Mouse (Mus musculus): ENCODE measurements around the gene Naa80. TPM values are rescaled to one million over a fixed set of nuclear protein-coding genes. Genes with fewer than 3 reads are reported as not detected.
A peak's percentile ranks its signal among the peaks of the same experiment; 100 is the strongest.

Gene Naa80
- polyA plus RNA-seq, 1 experiment from 2014 or later: 15.2 TPM

DNA sequence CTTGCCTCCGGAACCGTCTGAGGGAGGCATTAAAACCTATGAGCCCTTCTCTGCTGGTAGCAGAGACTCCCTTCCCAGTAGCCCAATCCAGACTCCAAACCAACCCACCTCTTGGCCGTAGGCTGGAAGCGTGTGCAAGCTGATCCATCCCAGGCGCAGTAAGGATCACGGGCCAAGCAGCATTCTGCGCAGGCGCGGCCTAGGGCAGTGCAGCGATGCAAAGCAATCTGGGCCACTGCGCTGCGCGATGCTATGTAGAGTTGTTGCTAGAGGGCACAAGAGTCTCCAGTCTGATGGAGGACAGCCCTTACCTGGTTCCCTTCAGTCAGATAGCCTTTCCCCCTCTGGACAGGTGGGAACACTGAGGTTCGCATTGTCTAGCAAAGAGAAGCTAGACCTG, 21.2 kb downstream of the Naa80 start:
- Histone ChIP-seq H3K9ac (ENCODE audit: low read depth, low read length) (no peak overlapping the region), H3K27ac (ENCODE audit: low read depth, low read length) (no peak overlapping the region), H3K36me3 (ENCODE audit: control insufficient read depth, insufficient read depth, low read length) (no peaks in the 10 kb centered on the region), H3K4me3 (ENCODE audit: low read depth, low read length) (no peak overlapping the region), H3K9me3 (replicated peaks; ENCODE audit: control insufficient read depth, low read length) (no peaks in the 10 kb centered on the region), H3K27me3 (ENCODE audit: control insufficient read depth, insufficient read depth, low read length) (peaks cover 32% of the 10 kb centered on the region), H3K4me1 (ENCODE audit: control insufficient read depth, insufficient read depth, low read length) (peaks cover 33% of the 10 kb centered on the region), H3K4me2 (no peak overlapping the region)
- ATAC-seq (replicated peaks; ENCODE audit: insufficient number of reproducible peaks, low FRiP score, low TSS enrichment): no peak
- WGBS (ENCODE audit: insufficient replicate concordance): 59% methylated on average over 14 of the region's 14 CpGs

DNA sequence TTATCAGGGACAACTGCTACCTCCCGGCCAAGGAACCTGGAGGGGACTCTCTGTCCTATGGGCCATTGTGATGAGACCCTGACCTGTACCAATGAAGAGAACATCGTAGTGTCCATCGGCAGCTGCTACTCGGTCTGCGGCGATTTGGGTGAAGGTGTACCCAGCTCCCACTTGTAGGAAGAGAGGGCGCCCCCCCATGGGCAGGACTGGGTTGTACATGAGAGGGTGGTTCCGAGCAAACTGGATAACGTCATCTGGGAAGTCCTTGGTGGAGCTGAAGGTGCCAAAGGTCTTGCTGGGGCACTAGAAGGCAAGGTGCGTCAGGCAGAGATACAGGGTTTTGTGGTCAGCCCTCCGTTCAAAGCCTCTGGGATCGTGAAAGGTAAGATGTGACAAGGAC, 22.1 kb downstream of the Naa80 start:
- Histone ChIP-seq H3K27ac (ENCODE audit: low read depth, low read length) (no peak overlapping the region), H3K4me1 (ENCODE audit: control insufficient read depth, insufficient read depth, low read length) (peaks cover 39% of the 10 kb centered on the region), H3K9ac (ENCODE audit: low read depth, low read length) (no peak overlapping the region), H3K27me3 (ENCODE audit: control insufficient read depth, insufficient read depth, low read length) (peaks cover 36% of the 10 kb centered on the region), H3K9me3 (replicated peaks; ENCODE audit: control insufficient read depth, low read length) (no peaks in the 10 kb centered on the region), H3K4me3 (ENCODE audit: low read depth, low read length) (no peak overlapping the region), H3K36me3 (ENCODE audit: control insufficient read depth, insufficient read depth, low read length) (no peaks in the 10 kb centered on the region), H3K4me2 (no peak overlapping the region)
- WGBS (ENCODE audit: insufficient replicate concordance): 73% methylated on average over 12 of the region's 12 CpGs
- ATAC-seq (replicated peaks; ENCODE audit: insufficient number of reproducible peaks, low FRiP score, low TSS enrichment): no peak

DNA sequence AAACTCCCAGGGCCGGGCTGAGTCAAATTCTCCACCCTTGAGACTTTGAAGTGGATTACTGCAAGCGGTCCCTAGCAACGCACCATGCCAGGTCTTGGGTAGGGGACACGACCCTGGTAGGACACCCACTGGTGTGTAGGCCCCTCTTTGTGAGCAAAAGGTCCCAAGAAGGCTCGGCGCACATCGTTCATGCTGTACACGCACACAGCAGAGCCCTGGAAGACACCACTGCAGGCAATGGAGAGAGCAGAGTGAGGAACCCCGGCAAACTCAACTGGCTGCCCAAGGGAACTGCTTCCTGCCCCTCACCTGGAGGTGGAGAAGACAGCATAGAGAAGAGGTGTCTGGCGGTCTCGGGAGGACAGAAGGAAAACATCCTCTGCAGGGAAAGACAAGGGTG, 22.6 kb downstream of the Naa80 start:
- ATAC-seq (replicated peaks; ENCODE audit: insufficient number of reproducible peaks, low FRiP score, low TSS enrichment): no peak
- Histone ChIP-seq H3K27ac (ENCODE audit: low read depth, low read length) (no peak overlapping the region), H3K9ac (ENCODE audit: low read depth, low read length) (no peak overlapping the region), H3K4me1 (ENCODE audit: control insufficient read depth, insufficient read depth, low read length) (peaks cover 34% of the 10 kb centered on the region), H3K27me3 (ENCODE audit: control insufficient read depth, insufficient read depth, low read length) (peaks cover 38% of the 10 kb centered on the region), H3K36me3 (ENCODE audit: control insufficient read depth, insufficient read depth, low read length) (no peaks in the 10 kb centered on the region), H3K4me3 (ENCODE audit: low read depth, low read length) (no peak overlapping the region), H3K9me3 (replicated peaks; ENCODE audit: control insufficient read depth, low read length) (no peaks in the 10 kb centered on the region), H3K4me2 (no peak overlapping the region)
- 84% methylated on average over 11 of the region's 11 CpGs for WGBS (ENCODE audit: insufficient replicate concordance)

DNA sequence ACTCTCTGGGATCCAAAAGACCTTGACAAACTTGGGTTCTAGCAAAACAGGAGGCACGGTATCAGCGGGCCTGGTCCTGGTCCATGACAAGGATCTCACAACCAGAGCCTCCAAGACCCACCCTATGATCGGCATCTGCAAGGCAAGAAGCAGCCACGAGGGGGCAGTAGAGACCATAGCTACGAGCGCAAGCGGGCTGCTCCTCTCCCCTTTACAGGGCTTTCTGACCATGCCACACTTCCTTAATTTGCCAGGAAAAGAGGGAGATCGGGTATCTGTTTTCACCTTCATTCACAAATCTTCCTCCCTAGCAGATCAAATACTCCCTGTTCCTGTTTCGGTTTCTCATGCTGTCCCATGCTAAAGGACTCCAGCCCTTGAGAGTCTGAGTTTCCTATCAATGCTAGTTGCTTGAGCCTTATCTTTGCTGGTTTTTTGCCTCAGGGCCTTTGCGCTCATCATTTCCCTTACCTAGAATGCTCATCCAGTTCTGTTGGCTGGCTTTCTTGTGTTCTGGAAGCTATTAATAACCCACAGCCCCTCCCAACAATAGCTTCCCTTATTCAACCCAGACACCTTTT, 23.5 kb downstream of the Naa80 start:
- Histone ChIP-seq H3K9ac (ENCODE audit: low read depth, low read length) (peak overlapping the region; percentile 46; the same call in 1 of the 2 replicates), H3K27ac (ENCODE audit: low read depth, low read length) (no peak overlapping the region), H3K9me3 (replicated peaks; ENCODE audit: control insufficient read depth, low read length) (no peaks in the 10 kb centered on the region), H3K4me2 (peak overlapping the region; percentile 31; the same call in 1 of the 2 replicates), H3K36me3 (ENCODE audit: control insufficient read depth, insufficient read depth, low read length) (no peaks in the 10 kb centered on the region), H3K4me3 (ENCODE audit: low read depth, low read length) (no peak overlapping the region), H3K4me1 (ENCODE audit: control insufficient read depth, insufficient read depth, low read length) (peaks cover 35% of the 10 kb centered on the region), H3K27me3 (ENCODE audit: control insufficient read depth, insufficient read depth, low read length) (peaks cover 38% of the 10 kb centered on the region)
- WGBS (ENCODE audit: insufficient replicate concordance): 8% methylated on average over 10 of the region's 10 CpGs
- no peak for ATAC-seq (replicated peaks; ENCODE audit: insufficient number of reproducible peaks, low FRiP score, low TSS enrichment)

DNA sequence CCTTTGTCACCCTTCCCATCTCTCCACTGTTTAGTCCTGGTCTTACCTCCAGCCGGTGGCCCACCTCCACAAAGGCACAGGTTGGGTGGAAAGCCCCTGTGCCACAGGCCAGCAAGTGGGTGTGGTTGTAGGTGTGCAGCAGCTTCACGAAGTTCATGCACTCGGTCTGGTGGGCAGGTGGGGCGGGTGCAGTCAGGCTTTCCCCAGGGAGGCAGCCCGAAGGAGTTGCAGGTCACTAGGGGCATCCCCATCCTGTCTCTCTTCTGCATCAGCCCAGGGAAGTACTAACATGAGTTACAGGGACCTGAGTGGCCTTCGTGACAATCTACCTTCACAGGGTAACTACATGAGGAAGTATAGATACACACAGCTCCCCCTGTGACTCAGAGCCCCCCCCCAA, 24.6 kb downstream of the Naa80 start:
- H3K4me3 ChIP-seq (ENCODE audit: low read depth, low read length): no peak overlapping the region
- 77% methylated on average over 6 of the region's 6 CpGs for WGBS (ENCODE audit: insufficient replicate concordance)
- peaks cover 38% of the 10 kb centered on the region for H3K27me3 ChIP-seq (ENCODE audit: control insufficient read depth, insufficient read depth, low read length)
- H3K4me2 ChIP-seq: no peak overlapping the region
- no peaks in the 10 kb centered on the region for H3K36me3 ChIP-seq (ENCODE audit: control insufficient read depth, insufficient read depth, low read length)
- ATAC-seq (replicated peaks; ENCODE audit: insufficient number of reproducible peaks, low FRiP score, low TSS enrichment): no peak
- H3K9ac ChIP-seq (ENCODE audit: low read depth, low read length): no peak overlapping the region
- peaks cover 39% of the 10 kb centered on the region for H3K4me1 ChIP-seq (ENCODE audit: control insufficient read depth, insufficient read depth, low read length)
- no peak overlapping the region for H3K27ac ChIP-seq (ENCODE audit: low read depth, low read length)
- no peaks in the 10 kb centered on the region for H3K9me3 ChIP-seq (replicated peaks; ENCODE audit: control insufficient read depth, low read length)

DNA sequence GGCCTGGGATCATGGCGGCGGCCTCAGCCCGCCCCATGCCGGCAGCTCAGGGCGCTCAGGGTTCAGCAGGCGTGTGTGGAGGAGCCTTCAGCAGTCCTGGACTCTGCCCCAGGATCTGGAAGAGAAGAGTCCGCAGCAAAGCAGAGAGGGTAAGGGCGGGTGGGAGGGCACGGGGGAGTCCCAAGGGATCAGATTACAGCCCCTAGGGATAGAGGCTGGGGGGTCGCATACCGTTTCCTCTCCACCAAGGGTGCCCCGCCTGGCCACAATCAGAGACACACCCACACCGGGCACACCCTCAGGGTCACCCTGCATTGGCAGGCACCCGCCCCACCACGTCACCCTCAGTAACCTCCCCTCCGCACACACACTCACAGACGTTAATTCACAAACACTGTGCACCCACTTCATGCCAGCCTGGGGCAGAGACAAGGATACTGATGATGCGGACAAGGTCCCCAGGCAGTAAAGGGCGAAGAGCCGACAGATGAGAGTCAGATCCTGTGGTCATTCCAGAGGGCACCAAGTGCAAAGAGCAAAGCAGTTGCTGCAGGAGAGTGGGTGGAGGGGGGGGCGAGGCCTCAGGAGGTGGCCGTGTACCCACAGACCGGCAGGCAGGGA, 26.5 kb downstream of the Naa80 start:
- Histone ChIP-seq H3K4me1 (ENCODE audit: control insufficient read depth, insufficient read depth, low read length) (peaks cover 51% of the 10 kb centered on the region), H3K36me3 (ENCODE audit: control insufficient read depth, insufficient read depth, low read length) (no peaks in the 10 kb centered on the region), H3K4me2 (peak overlapping the region; percentile 47), H3K9ac (ENCODE audit: low read depth, low read length) (peak overlapping the region; percentile 34; the same call in 1 of the 2 replicates), H3K27me3 (ENCODE audit: control insufficient read depth, insufficient read depth, low read length) (peaks cover 25% of the 10 kb centered on the region; the same call in 1 of the 2 replicates), H3K9me3 (replicated peaks; ENCODE audit: control insufficient read depth, low read length) (no peaks in the 10 kb centered on the region), H3K27ac (ENCODE audit: low read depth, low read length) (no peak overlapping the region), H3K4me3 (ENCODE audit: low read depth, low read length) (peak overlapping the region; percentile 8; the same call in 1 of the 2 replicates)
- 34% methylated on average over 23 of the region's 23 CpGs for WGBS (ENCODE audit: insufficient replicate concordance)
- no peak for ATAC-seq (replicated peaks; ENCODE audit: insufficient number of reproducible peaks, low FRiP score, low TSS enrichment)

DNA sequence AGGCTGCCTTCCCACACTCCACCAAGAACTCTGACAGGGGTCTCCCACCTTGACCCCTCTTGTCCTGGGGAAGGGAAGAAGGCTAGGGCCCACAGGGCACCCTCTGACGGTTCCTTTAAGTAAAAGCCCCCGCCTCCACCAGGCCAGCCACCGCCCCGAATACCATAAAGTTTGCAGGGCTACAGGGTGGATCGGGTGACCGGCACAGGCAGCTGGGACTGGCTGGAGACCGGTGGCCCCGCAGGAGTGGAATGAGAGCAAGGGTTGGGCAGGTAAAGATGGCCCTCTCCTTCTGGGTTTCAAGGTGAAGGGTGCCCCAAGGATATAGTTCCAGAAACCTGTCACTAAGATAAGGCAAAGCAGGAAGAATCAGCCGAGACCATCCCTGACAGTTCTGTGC, 27.9 kb downstream of the Naa80 start:
- WGBS (ENCODE audit: insufficient replicate concordance): 11% methylated on average over 9 of the region's 9 CpGs
- no peak for ATAC-seq (replicated peaks; ENCODE audit: insufficient number of reproducible peaks, low FRiP score, low TSS enrichment)

DNA sequence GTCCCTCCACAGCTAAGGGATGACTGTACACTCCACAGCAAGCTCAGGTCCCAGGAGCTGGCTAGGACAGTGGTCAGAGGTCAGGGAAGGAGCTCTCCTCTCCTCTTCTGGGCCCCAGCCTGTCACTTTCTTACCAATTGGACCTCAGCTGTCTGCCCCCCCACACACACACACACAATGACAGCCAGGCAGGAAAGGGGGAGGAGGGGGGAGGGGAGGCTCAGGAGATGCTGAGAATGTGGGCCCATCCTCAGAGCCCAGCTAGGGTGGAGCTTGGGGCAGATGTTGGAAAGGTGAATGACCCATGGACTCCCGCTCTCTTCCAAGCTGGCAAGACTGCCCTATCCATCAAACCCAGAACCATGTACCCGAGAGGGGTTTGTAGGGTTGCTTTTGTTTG, 28.3 kb downstream of the Naa80 start:
- no peak for ATAC-seq (replicated peaks; ENCODE audit: insufficient number of reproducible peaks, low FRiP score, low TSS enrichment)

More for the DNA sequence above, 27.9 kb downstream of the Naa80 start:
- H3K27me3 ChIP-seq (ENCODE audit: control insufficient read depth, insufficient read depth, low read length): peaks cover 15% of the 10 kb centered on the region; the same call in 1 of the 2 replicates
- peak overlapping the region; percentile 10; the same call in 1 of the 2 replicates for H3K4me3 ChIP-seq (ENCODE audit: low read depth, low read length)
- H3K9me3 ChIP-seq (replicated peaks; ENCODE audit: control insufficient read depth, low read length): no peaks in the 10 kb centered on the region
- H3K4me2 ChIP-seq: peak overlapping the region; percentile 52
- H3K4me1 ChIP-seq (ENCODE audit: control insufficient read depth, insufficient read depth, low read length): peaks cover 59% of the 10 kb centered on the region
- no peaks in the 10 kb centered on the region for H3K36me3 ChIP-seq (ENCODE audit: control insufficient read depth, insufficient read depth, low read length)
- peak overlapping the region; percentile 56; the same call in 1 of the 2 replicates for H3K9ac ChIP-seq (ENCODE audit: low read depth, low read length)
- 0 out of 2 replicates have a peak overlapping the region, but pooled peaks have one; percentile 6 for H3K27ac ChIP-seq (ENCODE audit: low read depth, low read length)

More for the DNA sequence above, 28.3 kb downstream of the Naa80 start:
- Histone ChIP-seq H3K36me3 (ENCODE audit: control insufficient read depth, insufficient read depth, low read length) (no peaks in the 10 kb centered on the region), H3K27me3 (ENCODE audit: control insufficient read depth, insufficient read depth, low read length) (peaks cover 15% of the 10 kb centered on the region; the same call in 1 of the 2 replicates), H3K27ac (ENCODE audit: low read depth, low read length) (0 out of 2 replicates have a peak overlapping the region, but pooled peaks have one; percentile 6), H3K4me1 (ENCODE audit: control insufficient read depth, insufficient read depth, low read length) (peaks cover 63% of the 10 kb centered on the region), H3K4me2 (peak overlapping the region; percentile 52), H3K9ac (ENCODE audit: low read depth, low read length) (peak overlapping the region; percentile 56; the same call in 1 of the 2 replicates), H3K9me3 (replicated peaks; ENCODE audit: control insufficient read depth, low read length) (no peaks in the 10 kb centered on the region), H3K4me3 (ENCODE audit: low read depth, low read length) (peak overlapping the region; percentile 10; the same call in 1 of the 2 replicates)
- WGBS (ENCODE audit: insufficient replicate concordance): 74% methylated on average over 2 of the region's 2 CpGs

All from heart, embryonic 11.5 days (tissue).